Mouse (Mus musculus): ENCODE measurements around the gene Mgat4b.

Gene Mgat4b

GRCm38 (mm10) chr11:50200613-50201012 lies 10.1 kb upstream of the Mgat4b start:
- DNase-seq (ENCODE audit: low read depth, low spot score) = no peak

- DNase-seq (ENCODE audit: low read depth, low spot score) = no peak
These were observed 9.1 kb upstream of the Mgat4b start for GRCm38 (mm10) chr11:50201590-50201989.

- no peak for DNase-seq (ENCODE audit: low read depth, low spot score)
These were observed 7.3 kb upstream of the Mgat4b start for GRCm38 (mm10) chr11:50203302-50203827.

- DNase-seq (ENCODE audit: low read depth, low spot score) = no peak
These were observed 5.3 kb upstream of the Mgat4b start for GRCm38 (mm10) chr11:50205434-50205833.

GRCm38 (mm10) chr11:50206037-50206436 lies 4.7 kb upstream of the Mgat4b start:
- DNase-seq (ENCODE audit: low read depth, low spot score) = no peak

GRCm38 (mm10) chr11:50207344-50207743 lies 3.3 kb upstream of the Mgat4b start:
- DNase-seq (ENCODE audit: low read depth, low spot score) = no peak

GRCm38 (mm10) chr11:50208039-50208438 lies 2.7 kb upstream of the Mgat4b start:
- no peak for DNase-seq (ENCODE audit: low read depth, low spot score)

- DNase-seq (ENCODE audit: low read depth, low spot score) = peak; percentile 94
These were observed 587 bp upstream of the Mgat4b start for GRCm38 (mm10) chr11:50210101-50210504.

- DNase-seq (ENCODE audit: low read depth, low spot score) = no peak
These were observed 801 bp downstream of the Mgat4b start for GRCm38 (mm10) chr11:50211322-50212059.

- DNase-seq (ENCODE audit: low read depth, low spot score) = no peak
These were observed 1.5 kb downstream of the Mgat4b start for GRCm38 (mm10) chr11:50212060-50212739.

GRCm38 (mm10) chr11:50212848-50213758 lies 2.4 kb downstream of the Mgat4b start:
- peak; percentile 56 for DNase-seq (ENCODE audit: low read depth, low spot score)

GRCm38 (mm10) chr11:50214631-50215030 lies 3.9 kb downstream of the Mgat4b start:
- DNase-seq (ENCODE audit: low read depth, low spot score) = no peak

- DNase-seq (ENCODE audit: low read depth, low spot score) = no peak
These were observed 4.9 kb downstream of the Mgat4b start for GRCm38 (mm10) chr11:50215633-50216032.

GRCm38 (mm10) chr11:50216724-50217366 lies 6.2 kb downstream of the Mgat4b start:
- DNase-seq (ENCODE audit: low read depth, low spot score) = no peak

- no peak for DNase-seq (ENCODE audit: low read depth, low spot score)
These were observed 7.1 kb downstream of the Mgat4b start for GRCm38 (mm10) chr11:50217811-50218210.

- DNase-seq (ENCODE audit: low read depth, low spot score) = no peak
These were observed 9.1 kb downstream of the Mgat4b start for GRCm38 (mm10) chr11:50219833-50220232.

- no peak for DNase-seq (ENCODE audit: low read depth, low spot score)
These were observed 12.0 kb downstream of the Mgat4b start for GRCm38 (mm10) chr11:50222559-50223276.

GRCm38 (mm10) chr11:50223783-50224662 lies 13.3 kb downstream of the Mgat4b start:
- no peak for DNase-seq (ENCODE audit: low read depth, low spot score)

- peak; percentile 64 for DNase-seq (ENCODE audit: low read depth, low spot score)
These were observed 14.2 kb downstream of the Mgat4b start for GRCm38 (mm10) chr11:50224671-50225530.
